Mouse (Mus musculus) heart, adult 9 months (tissue): Measurements from ENCODE around the gene Pigg.
"Not testable (repeated sequence)": the region's sequence is repeated elsewhere in the genome, so short reads cannot be mapped to it uniquely, and the experiment has no call there.

Experiments
- DNase-seq, 2 experiments: peaks; one replicate each; pipeline ENCODE4 v3.0.0; 2022; ENCODE audit warnings: low spot score in 2 of 2

Pigg gene

GRCm38 (mm10) chr5:108312224-108313064, at the start of gene Pigg:
Gene Pigg, plus strand, starts transcription at chr5:108312609.
- peak; percentile 92 to 95 for DNase-seq

GRCm38 (mm10) chr5:108262722-108263121, 49.7 kb upstream of the Pigg start:
- DNase-seq = no peak

GRCm38 (mm10) chr5:108263785-108264184, 48.6 kb upstream of the Pigg start:
- DNase-seq = not testable (repeated sequence)

DNA sequence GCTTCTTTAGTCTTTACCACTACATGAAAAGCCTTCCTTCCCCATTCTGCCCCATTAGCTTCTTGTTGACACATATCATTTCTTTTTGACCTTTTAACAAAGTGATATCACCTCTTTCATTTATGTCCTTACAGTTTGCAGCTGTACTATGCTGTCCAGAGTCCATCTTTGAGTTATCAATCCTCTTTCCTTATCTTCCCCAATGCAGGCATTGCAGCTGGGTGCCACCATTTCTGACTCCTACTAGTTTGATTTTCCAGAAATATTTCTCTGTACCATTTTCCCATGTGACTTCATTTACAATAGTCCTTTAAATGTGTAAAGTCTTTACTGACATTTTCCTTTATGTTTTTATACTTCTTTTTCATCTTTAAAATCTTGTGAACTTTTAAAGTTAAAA, 45.4 kb upstream of the Pigg start:
- DNase-seq = no peak

DNA sequence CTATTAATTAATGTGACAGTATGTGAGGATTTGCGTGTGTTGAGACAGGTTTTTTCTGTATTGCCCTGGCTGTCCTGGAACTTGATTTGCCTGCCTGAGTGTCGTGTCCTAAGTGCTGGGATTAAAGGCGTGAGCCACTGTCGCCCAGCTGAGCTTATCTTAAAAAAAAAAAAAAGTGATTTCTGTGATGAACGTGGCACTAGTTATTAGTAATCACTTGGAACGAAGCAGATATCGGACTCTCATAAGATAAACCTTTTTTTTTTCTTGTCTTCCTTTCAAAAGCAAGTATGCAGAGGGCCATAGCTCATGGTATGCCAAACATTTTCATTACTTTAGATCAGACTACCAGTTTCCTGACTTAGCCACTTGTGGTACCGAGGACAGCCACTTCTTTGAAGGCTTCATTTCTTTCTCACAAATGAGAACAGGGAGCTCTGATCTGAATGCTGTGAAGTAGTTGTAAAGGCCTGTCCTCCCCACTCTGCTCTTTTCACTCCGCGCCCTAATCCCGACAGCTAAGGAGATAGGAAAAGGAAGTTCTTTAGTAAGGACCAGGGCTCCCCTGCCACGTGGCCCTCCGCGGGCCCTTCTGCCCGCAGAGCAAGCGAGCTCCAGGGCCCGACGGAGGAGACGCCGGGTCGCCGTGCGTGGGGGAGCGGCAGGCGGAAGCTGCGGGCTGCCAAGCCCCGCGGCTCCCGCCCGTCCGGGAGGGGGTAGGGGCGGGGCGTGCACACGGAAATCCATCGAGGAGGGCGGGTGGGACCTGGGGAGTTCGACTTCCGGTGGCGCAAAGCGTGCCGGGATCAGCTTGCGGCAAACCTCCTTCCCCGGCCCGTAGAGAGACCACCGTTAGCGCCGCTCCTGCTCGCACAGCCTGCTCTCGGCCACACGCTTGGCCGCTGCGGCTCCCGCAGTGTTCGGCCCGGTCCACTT, 44.0 kb upstream of the Pigg start, which contains the start of gene Dr1:
Gene Dr1 (plus strand): TSS at position 771 of the 936 bp plus-strand sequence.
- peak; percentile 82 to 83 for DNase-seq

DNA sequence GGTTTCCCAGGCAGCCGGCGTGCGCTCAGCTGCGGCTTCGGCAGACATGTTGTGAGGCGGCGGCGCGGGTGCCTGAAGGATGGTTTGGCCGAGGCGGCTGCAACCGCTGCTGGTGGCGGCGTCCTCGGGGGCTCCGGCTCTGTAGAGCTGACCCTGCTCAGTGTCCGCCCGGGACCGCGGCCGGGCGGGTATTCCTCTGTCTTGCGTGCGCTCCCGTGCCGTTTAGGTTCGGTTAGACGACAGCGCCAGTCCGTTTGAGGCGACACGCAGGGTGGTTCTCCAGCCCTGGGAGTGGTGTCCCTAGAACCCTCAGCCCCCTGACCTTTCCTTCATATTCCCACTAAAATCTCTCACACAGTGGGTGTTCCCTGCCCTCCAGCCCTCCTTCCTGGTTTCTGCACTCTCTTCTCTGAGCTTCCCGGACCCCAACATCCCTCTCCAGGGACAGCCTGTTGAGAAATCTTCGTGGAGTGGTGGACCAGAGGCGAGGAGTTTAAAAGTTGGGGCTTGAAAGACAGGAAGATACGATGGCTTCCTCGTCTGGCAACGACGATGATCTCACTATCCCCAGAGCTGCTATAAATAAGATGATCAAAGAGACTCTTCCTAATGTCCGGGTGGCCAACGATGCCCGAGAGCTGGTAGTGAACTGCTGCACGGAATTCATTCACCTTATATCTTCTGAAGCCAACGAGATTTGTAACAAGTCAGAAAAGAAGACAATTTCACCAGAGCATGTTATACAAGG, 43.2 kb upstream of the Pigg start:
- DNase-seq = peak in 1 of 2 experiments; percentile 6

GRCm38 (mm10) chr5:108269811-108270151, 42.6 kb upstream of the Pigg start:
- DNase-seq = no peak

DNA sequence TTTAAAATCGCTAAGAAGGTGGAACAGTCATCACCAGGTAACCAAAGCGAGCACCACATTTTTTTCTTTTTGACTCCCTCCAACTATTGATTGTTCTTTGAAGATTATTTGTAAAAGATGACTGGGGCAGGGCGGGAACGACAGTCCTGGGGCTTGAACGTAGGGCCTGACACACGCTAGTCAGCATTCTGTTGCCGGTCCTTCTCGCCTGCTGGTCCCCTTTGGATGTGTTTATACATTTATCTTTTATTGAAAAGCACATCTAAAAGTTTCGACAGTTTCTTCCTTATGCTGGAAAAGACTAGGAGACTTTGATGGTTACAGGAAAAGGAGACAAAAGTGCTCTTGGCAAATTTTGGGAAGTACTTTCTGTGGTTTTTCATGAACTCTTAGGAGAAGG, 42.0 kb upstream of the Pigg start:
- no peak for DNase-seq

- not testable (repeated sequence) for DNase-seq
These were observed 41.1 kb upstream of the Pigg start for GRCm38 (mm10) chr5:108271345-108271744.

DNA sequence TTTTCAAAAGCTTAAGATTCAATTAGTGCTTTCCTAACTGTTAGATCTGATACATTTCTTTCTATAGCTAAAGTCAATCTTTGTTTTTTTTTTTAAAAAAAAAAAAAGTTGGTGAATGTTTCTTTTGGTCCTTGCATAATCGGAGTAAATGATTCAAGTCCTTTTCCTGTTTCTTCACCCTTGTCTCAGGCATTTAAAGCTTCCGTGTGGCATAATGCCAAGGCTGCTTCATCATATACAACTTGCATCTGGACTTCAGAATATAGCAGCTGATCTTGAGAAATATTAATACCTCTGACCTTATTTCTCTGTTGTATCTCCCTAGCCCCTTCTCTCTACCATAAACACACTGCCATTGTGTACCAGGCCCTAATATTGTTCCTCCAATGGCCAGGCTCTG, 25.5 kb upstream of the Pigg start:
- DNase-seq = no peak

DNA sequence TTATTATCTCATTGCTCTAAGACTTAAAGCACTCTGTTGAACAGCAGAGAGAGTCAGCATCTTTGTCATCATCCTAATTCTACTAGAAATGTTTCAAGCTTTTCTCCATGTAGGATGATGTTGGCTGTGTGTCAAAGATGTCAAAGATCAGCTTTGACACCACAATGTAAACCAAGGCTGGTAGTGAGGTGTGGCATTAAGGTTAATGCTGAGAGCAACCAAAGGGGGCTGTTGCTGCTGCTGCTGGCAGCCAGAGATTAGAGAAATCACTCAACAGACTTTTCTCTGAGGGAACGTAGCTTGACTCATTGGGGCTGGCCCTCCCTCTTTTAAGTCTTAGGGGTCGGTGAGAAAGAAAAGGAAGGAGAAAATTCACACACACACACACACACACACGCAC, 10.8 kb upstream of the Pigg start:
- DNase-seq = no peak

- no peak for DNase-seq
These were observed 854 bp downstream of the Pigg start for GRCm38 (mm10) chr5:108313065-108313860.

GRCm38 (mm10) chr5:108331051-108331450, 18.6 kb downstream of the Pigg start:
- no peak for DNase-seq

DNA sequence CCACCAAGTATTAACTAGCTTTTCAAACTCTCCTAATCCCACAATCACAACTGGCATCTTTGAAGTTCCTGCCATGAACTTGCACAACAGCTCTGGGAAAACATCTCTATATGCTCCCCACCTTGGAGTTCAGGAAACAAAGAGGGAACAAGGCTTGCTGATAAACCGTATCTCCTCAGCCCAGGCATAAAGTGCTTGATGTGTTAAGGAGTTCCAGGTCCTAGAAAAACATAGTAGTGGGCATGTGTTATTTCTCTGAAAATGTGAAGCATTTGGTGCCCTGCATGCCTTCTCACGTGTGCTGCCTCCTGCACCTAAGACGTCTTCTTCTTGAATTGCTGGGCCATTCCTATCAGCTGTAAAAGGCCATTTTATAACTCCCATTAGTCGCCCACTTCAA, 25.0 kb downstream of the Pigg start:
- no peak for DNase-seq

GRCm38 (mm10) chr5:108338049-108338448, 25.6 kb downstream of the Pigg start:
- no peak for DNase-seq

- DNase-seq = no peak
These were observed 31.3 kb downstream of the Pigg start for GRCm38 (mm10) chr5:108343680-108344170.

GRCm38 (mm10) chr5:108345313-108346071, 33.1 kb downstream of the Pigg start:
- no peak for DNase-seq

DNA sequence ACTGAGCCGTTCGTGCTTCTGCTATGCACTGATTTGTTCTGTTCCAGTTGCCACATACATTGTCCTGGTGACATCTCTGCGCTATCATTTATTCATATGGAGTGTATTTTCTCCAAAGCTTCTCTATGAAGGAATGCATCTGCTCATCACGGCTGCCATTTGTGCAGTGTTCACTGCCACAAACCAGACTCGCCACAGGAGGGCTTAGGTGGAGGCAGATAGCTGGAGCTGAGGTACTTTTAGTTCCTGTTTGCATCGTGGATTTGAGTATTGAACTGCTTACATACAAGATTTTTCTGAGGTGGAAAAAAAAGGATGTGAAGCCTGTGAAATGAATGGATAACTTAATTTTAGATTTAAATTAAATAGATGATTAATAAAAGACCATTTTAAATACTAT, 35.4 kb downstream of the Pigg start:
- no peak for DNase-seq

DNA sequence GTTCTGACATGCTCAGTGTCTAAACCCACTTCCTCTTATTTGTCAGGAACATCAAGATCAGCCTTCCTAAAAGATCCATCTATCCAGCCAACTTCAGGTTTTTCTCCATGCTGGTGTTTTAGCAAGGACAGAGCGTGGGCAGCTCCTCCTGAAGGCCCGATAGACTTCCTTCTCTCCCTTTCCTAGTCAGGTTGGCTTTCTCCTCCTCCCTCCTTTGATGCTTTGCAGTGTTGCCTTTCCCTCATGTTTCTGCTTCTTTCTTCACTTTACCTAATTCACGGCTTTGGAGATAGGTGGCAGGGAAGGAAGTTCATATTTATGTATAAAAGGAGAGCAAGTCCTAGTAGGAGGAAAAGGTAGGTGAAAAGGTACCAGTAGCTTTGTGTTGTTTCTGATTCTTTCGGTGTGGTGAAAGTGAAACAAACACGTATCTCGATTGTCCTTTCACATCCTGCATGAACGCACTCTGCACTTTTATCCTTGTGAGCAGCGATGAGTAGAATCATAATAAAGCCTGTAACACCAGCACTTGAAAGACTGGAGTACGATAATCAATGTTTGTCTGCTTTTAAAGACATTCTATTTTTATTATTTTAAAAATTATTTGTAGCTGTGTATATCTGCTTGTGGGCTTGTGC, 37.2 kb downstream of the Pigg start:
- DNase-seq = no peak

GRCm38 (mm10) chr5:108354056-108354455, 41.6 kb downstream of the Pigg start:
- DNase-seq = no peak
